Mouse (Mus musculus) embryo, embryonic 10.5 days (tissue): ENCODE data around the gene Gan.

Experiments
- DNase-seq: peaks from one replicate; pipeline ENCODE4 v3.0.0-alpha.2; 2015; ENCODE audit warnings: low spot score

Gan gene

DNA sequence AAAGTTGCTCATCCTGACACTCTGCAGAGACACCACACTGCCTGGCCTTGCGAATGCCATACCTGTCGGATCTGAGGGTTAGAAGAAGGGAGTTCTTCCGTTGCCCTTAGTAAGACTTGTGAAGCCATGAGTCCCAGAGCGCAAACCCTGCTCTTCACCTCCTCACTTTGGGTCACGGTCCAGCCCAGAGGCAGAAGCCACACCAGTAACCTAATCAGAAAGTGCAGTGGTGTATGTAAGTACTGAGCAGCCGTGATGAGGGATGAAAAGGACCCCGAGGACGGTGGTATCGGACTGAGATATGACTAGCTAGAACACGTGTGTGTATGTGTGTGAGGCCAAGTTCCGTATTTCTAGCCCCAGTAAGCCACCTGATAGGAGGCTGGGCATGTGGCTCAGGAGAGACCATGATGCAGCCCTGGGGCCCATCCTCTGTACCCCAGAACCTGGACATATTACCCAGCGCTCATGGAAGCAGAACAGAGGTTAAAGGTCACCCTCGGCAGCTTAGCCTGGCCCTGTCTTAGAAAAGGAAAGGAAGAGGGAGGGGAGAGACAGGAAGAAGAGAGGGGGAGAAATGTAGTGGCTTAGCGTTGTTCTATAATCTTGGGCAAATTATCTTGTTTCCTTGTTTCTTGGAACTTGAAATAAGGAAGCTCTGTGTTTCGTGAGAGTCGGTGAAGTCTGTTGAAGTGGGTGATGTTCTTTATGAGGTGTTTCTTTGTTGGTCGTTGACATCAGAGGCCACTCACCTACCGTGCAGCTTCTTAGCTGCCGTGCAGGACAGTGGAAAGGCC lies 43.5 kb downstream of the Gan start:
- no peak for DNase-seq

DNA sequence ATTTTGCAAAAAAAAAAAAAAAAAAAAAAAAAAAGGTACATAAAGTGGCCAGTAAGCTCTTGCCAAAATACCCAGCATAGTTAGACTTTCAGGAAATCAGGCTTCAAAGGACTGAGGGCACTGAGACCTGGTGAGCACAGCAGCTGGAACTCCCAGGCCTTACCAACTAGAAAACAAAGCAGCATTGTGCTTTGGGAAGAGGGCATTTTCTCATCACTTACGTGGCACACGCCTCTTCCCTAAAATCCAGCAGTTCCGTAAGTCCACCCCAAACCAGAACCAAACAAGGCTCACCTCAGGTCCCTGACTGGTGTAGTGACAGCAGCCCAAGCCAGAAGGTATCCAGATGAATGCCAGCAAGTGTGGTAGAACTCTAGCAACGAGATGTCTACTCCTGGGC lies 45.1 kb downstream of the Gan start:
- no peak for DNase-seq

DNA sequence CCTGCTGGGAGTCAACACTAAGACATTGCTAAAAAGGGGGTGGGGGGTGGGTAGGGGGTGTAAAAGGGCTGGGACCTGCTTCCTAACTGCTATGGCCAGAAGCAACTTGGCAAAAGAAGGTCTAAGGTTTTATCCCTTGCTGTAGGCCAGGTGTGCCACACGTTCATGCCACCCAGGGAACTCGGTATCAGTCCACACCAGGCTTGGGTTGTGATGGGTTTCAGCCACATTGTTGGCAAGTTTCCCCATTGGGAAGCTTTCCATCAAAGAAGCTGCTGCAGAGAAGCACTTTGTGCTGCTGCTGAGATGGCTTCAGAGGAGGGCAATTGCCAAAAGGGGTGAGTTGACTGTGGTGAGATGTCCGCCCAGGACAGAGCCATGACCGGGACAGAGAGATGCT lies 47.9 kb downstream of the Gan start:
- DNase-seq, result no peak

DNA sequence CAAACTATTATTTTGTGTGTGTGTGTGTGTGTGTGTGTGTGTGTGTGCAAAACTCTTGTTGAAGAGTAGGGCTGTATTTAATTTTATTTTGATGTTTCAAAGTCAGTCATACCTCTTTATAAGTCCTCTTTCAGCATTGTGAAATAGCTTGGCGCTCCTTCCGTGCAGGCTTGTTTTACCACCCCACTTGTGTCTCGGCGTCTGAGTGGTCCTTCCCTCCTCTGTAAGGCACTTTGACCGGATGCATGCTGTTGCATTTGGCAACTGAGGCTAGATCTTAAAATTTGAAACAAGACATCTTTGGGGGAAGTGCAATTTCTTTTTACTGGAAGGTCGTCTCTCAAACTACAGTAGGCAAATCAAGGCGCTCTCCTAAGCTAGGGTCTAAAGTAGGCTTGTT lies 48.7 kb downstream of the Gan start:
- DNase-seq, result no peak

DNA sequence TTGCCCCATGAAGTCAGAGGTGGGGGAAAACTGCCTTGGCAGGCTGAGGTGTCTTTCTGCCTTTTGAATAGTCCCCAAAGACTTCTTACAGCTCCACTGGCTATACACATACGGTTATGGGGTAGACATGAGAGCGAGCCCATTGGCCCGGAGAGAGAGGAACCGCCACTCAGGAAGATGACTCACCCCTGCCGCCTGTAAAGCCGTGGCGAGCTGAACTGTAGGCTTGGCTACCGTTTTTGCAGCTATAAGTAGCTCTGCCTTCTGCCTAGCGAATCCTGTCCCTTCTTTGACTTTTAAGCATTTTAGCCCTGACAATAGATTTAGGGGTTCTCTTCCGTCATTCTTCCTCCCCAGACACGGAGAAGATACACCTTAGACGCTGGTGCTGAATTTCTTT lies 51.2 kb downstream of the Gan start:
- no peak for DNase-seq

DNA sequence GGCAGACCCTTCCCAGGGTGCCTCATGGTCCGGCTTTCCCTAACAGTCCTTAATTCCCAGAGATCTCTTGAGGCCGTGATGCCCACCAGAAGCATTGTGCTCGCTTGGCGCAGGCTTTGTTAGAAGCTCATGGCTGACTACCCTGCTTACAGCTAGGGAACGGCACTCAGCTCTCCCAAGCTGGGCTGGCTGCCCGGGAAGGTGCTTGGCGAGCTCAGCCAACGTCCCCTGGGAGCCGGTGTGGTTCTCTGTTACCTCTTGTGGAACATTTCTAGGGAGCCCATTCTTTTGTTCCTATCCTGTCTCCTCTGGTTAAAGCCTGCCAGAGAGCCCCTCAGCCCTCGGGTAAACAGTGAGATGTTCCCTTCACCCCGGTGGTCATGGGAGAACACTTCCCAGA lies 54.2 kb downstream of the Gan start:
- DNase-seq, result no peak

DNA sequence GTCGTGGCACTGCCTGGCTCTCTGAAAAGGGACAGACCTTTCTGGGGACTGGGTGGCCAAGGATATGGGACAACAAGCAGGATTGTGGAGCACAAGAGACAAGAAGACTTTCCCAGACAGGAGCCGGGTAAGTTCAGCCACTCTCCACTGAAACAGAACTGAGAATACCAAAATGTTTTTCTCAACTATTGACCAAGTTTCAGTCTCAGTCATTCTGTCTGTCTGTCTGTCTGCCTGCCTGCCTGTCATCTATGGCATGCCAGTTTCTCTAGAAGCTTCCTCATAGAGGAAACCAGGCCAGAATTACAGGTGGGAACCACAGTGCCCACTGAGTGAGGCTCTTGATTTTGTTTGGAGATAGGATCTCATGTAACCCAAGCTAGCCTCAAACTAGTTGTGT lies 59.8 kb downstream of the Gan start:
- no peak for DNase-seq

DNA sequence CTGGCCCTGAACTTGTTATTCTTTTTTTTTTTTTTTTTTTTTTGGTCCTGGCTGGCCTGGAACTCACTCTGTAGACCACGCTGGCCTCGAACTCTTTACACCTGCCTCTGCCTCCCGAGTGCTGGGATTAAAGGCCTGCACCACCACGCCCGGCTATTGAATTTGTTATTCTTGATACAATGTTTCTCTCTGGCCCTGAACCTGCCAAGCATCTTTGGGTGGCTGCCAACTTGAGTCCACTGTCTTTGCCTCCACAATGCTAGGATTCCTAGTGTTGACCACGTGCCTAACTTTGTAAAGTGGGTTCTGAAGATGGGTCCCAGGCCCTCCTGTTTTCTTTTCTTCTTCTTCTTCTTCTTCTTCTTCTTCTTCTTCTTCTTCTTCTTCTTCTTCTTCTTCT lies 64.5 kb downstream of the Gan start:
- no peak for DNase-seq

DNA sequence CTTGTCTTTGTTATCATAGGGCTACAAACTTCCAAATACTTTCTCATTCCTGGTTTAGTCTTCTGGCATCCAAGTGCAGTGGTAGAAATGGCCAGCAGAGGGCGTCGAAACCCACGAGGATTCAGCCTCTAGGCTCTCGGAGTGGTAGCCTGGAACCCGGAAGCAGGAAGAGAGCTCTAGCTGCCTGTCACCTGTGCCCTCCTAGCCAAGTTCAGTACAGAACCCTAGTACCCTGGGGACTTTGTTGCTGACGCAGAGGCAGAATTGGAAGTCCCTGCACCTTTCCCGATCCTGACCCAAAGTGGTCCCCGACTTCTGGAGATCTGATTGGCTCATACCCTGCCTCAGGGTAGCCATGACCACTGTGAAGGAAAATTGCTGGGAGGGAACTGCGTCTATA lies 66.7 kb downstream of the Gan start:
- peak; percentile 93 for DNase-seq

DNA sequence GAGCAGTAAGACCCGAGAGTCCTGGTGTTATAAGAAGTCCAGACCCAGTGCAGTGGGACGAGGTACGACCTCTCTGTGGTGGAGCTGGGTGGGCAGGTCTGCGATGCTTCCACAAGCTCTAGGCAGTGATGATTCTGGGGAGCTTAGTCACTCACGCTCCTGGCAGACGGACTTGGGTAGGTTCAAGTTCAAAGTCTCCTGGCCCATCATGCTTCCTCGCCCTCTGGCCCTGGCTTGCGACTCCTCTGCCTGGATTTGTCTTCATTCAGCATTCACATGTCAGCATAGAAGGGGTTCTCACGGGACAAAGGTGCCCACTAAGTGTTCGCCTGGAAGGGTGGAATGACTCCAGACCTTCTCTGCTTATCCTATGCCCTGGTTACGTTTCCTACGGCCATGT lies 68.4 kb downstream of the Gan start:
- DNase-seq, result no peak

DNA sequence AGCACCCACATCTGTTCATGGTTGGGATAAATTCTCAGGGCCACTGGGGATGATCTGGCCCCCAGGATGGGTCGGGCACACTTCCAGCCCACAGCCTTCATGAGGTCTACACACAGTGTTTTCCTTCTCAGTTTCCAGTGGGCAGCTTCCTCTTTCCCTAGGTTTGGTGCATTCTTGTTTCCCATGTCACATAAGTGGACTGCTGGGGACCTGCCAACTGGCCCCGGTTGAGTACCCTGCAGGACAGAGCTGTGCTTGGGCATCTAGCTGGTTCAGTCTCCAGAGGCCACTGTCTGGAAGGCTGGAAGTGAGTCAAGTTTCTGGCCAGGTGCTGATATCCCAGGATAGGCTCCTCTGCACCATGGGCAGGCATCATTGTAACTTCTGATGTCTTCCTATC lies 69.4 kb downstream of the Gan start:
- no peak for DNase-seq

DNA sequence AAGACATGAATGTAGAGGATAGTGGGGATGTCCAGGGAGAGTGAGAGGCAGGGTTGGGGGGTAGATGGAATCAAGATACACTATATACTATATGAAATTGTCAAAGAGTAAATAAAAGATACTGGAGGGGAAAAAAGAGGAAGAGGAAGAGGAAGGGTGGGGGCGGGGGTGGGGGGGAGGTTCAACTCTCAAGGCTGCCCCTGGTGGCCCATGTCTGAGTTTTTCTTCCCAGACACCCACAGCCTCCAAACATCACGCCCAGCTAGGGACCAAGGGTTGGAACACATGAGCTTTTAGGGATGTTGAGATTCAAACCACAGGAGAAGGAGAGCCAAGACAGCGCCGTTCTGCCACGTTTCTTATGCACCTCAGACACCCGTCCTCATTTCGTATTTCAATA lies 75.3 kb downstream of the Gan start:
- DNase-seq, result no peak

DNA sequence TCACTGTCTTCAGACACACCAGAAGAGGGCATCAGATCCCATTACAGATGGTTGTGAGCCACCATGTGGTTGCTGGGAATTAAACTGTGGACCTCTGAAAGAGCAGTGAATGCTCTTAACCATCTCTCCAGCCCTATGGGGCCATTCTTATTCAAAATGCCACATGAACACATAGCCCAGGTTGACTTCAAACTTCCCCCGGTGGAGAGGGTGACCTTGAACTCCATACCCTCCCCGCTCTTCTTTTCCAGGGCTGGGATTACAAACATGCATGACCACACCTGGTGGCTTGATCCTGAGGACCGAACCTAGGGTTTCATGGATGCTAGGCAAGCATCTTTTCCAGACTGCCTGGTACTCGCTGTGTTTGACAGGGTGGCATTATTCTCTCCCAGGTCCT lies 78.6 kb downstream of the Gan start:
- DNase-seq, result no peak

DNA sequence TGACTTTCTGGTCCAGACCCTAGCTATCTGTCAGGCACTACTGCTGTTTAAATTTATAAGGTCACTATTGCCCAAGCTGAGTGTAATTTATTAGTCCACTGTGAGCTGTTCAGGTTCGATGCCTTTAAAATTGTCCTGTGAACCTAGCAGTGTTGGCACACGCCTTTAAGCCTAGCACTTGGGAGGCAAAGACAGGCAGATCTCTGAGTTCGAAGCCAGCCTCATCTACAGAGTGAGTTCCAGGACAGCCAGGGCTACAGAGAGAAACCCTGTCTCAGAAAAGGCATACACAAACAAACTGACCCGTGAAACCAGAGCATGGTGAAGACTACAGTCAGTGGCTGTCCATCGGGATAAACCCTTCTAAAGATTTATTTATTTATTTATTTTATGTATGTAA lies 82.4 kb downstream of the Gan start:
- DNase-seq, result no peak

DNA sequence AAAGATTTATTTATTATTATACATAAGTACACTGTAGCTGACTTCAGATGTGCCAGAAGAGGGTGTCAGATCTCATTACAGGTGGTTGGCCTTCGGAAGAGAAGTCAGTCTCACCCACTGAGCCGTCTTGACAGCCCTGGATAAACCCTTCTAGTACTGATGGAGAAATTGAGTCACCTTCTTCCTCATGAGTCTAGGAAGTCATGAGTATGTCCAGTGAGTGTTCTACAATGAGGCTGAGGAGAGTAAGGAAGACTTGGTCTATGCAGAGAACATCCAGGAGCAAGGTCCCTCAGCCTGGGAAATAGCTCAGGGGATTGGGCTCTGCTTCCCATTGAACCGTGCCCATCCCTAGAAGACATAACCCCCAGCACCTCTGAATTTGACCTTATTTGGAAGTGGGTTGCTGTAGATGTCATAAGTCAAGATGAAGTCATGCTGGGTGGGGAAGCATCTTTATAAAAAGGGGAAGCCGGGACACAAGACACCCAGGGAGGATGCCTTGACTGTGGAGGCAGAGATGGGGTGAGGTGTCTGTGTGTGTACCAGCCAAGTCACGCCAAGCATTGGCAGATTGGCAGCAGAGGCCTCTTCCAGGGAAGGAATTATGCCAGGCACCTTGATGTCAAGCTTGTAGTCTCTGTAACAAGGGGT lies 83.0 kb downstream of the Gan start:
- no peak for DNase-seq

DNA sequence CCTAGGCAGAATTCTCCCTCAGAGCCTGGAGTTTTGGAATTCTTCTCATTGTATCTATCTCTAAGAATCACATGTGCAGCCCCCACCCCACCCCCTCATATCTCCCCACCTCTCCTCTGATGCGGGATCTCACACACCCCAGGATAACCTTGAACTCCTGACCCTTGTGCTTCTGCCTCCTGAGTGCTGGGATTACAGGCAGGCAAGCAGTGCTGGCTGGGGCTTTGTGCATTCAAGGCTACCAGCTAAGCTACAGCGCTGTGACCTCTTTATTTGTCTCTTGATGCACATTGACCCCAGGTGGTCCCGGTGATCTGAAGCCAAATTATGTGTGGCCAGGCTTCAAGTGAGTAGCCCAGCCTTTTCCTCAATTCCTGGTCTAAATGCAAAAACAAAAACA lies 83.9 kb downstream of the Gan start:
- no peak for DNase-seq

DNA sequence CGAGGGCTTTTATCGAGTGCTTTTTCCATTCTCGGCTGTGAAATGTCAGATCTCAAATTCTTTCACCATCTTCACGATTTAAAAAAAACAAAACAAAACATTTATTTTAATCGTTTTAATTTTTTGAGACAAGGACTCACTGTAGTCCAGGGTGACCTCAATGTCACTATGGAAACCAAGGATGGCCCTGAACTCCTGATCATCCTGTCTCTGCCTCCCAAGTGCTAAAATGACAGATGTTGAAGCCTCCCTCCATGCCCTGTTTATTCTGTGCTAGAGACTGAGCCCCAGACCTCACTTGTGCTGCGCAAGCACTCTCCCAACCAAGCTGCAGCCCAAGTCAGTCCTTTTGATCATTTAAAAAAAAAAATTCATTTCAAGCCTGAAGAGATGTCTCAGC lies 84.4 kb downstream of the Gan start:
- DNase-seq, result no peak

DNA sequence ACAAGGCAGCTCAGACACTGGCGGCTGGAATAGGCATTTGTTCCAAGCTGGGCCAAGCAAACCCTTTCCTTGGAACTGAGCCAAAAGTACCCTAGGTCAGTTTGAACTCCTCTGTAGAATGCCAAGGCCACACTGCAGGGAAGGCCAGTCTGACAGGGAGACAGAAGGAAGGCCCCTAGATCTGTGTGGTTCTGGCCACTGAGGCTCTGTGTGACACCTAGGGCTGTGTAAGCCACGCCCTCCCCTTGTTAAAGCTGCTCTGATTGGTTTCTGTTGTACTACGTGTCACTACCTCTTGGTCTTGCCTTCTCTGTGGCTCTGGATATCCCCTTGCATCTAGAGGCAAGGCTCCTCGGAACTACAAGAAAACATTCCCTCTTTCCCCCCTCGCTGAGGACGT lies 86.7 kb downstream of the Gan start:
- DNase-seq, result no peak

DNA sequence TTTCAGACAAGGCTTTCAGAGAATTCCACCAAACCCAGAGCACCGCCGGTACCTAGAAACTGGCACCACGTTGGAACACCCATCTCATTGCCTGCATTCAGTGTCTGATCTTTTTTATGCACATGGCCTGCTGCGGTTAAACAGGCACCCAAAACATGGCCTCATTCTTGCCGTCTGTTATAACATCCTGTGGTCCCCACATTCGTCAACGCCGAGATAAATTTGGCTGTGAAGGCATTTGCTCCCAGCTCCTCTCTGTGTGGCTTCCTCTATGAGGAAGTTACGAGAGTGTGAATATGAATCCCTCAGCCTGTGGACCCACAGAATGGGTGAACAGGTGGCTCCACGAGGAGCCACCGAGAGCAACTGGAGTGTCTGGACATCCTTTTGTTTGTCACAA lies 90.4 kb downstream of the Gan start:
- no peak for DNase-seq

DNA sequence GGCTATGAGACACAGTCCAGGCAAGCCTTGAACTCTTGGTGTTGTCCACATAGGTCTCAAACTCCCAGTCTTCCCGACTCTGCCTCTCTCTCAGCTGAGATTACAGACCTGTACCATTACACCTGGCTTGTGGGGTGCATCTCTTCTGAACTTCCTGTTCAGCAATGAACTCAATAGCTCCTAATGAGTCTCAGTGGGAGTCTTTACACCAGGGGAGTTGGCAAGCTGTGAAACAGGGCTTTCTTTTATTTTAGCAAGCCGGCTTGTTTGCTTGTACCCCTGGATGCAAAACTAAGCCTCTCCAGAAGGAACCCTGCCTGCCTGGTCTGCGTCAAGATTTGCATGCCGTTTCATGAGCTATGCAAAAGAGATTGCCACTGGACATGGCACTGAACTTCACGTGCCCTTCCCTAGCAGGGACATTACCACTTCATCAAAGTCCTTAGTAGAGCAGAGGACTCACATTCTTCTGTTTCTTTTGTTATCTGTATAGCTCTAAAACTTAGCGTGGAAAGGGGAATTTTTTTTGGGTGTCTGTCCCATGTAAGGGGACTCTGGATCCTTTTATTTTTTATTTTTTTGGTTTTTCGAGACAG lies 93.2 kb downstream of the Gan start:
- DNase-seq, result no peak

DNA sequence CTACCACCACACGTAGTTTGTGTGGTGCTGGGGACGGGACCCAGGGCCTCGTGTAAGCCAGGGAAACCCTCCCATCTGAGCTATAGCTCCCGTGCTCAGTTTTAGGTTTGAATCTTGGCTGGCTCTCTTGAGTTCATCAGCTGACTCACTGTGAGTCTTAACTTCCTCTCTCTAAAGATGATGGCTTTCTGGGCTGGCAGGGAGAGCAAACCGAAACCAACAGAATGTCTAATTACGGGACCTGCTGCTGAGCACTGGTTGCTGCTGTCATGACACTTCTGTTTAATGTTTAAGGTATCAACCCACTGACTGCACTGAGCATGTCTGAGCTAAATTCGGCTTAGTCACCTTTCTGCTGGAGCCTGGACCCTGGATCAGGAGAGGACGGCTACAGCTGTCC lies 94.7 kb downstream of the Gan start:
- DNase-seq, result no peak

DNA sequence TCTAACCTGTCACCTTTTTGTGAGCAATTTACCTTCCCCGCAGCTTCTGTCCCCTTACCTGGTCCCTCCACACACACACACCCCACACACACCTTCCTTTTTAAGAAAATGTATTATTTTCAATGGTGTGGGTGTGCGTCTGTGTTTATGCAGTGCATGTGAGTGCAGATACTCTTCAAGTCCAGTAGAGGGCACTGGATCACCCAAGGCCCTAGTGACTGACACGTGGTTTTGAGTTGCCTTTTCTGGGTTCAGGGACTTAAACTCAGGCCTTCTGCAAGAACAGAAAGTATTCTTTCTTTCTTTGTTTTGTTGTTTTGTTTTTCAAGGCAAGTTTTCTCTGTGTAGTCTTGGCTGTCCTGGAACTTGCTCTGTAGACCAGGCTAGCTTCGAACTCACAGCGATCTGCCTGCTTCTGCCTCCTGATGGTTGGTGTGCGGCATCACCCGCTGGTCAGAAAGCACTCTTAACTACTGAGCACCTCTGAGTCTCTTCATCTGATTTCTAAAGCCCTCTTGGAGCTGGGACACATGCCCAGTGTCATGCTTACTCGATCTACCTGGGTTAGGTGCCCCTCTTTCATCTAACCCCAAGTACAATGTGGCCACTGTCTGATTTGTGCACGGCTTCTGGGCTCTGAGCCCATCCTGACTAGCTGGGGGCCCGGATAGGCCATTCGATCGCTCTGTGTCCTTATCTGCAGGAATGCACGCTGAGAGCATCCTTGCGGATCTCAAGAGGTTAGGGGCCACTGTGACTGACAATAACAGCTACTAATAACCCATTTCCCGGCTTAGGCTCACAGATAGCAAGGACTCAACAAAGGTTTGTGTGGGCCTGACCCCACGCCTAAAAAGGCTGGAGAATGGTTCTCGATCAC lies 95.7 kb downstream of the Gan start:
- DNase-seq, result no peak

DNA sequence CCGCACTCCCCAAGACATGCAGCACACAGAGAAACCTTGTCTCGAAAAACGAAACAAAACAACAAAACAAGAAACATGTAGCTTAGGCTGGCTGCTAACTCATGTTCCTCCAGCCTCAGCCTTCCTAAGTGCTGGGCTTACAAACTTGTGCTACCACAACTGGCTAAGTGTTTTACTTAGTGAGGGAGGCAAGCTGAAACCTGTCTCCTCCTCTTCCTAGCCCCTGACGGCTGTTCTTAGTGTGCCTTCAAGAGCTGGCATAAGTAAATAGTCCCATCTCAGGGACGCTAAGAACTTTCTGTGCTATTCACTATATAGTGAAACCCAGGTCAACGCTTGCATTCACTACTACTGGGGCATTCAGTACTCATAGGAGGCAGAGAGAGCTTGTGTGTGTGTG lies 96.6 kb downstream of the Gan start:
- no peak for DNase-seq
